Mouse (Mus musculus) heart, postnatal 0 days (tissue): ENCODE results near the gene Bcan.

Experiments
- CTCF ChIP-seq: IDR thresholded peaks from 2 replicates; pipeline ENCODE4 v1.5.1; 2016; ENCODE audit warnings: antibody characterized with exemption, control low read depth, low read depth
- EP300 ChIP-seq: IDR thresholded peaks from 2 replicates; pipeline ENCODE4 v1.6.1; 2016; ENCODE audit warnings: antibody characterized with exemption, low read depth

DNA sequence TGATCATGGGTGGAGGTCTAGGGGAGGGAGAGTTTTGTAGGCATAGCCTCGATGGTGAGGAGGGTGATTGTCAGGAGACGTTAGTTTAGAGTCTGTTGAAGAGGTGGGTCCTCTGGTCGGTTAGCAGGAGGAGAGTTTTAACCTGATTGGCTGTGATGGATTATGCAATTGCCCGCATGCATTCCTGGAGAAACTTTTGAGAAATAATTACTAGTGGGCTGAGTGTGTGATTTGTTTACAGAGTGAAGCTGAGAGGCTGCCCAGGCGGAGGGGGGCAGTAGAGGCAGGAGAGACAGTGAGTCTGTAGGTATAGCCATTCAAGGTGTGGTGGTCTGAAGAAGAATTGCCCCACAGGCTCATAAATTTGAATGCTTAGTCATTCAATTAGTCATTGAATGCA, 33.5 kb upstream of the Bcan start:
- TF ChIP-seq CTCF (no peak), EP300 (no peak)
